Mouse (Mus musculus) splenic B cell, adult 2 months (primary cell): Measurements from ENCODE around the gene Qprt.
A peak's percentile ranks its signal among the peaks of the same experiment; 100 is the strongest.

Experiments
- DNase-seq: peaks from one replicate; pipeline ENCODE4 v3.0.0-alpha.2; 2011; ENCODE audit warnings: low read depth, low spot score
- H3K27me3 ChIP-seq: 2 replicates; pipeline ENCODE4 v1.6.1; 2012; ENCODE audit warnings: mild to moderate bottlenecking, low read length, moderate library complexity, mixed read lengths; ENCODE audit not compliant: control insufficient read depth, poor library complexity, insufficient read depth, severe bottlenecking
- H3K36me3 ChIP-seq: 2 replicates; pipeline ENCODE4 v1.6.1; 2012; ENCODE audit warnings: mild to moderate bottlenecking, low read length, moderate library complexity, mixed read lengths; ENCODE audit not compliant: control insufficient read depth, poor library complexity, insufficient read depth, severe bottlenecking

The Qprt gene

DNA sequence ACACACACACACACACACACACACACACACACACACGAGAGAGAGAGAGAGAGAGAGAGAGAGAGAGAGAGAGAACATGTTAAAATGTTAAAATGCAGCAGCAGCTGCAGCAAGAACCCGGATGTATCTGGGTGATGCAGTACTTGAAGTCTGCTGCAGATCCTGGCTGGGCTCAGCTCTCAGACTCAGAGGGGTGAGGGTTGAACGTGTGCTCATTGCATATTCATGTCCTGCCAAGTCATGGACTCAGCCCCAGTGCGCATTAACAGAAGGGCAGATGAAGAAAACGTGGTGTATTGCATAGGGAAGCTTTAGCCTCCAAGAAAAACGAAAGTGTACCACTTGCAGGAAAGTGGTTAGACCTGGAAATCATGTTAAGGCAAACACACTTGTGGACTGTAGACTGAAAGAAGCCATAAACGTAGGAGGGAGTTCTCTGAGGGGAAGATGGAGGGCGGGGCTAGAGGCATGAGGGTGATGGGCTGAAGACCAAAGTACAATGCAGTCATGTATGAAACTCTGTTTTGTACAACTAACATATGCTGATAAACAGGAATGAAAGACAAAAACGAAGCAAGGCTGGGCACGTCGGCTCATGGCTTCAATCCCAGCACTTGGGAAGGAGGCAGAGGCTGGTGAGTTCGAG is 8.3 kb downstream of the Qprt start:
- Histone ChIP-seq H3K27me3 (no peaks in the 10 kb centered on the region), H3K36me3 (no peaks in the 10 kb centered on the region)
- DNase-seq = peak; percentile 38

DNA sequence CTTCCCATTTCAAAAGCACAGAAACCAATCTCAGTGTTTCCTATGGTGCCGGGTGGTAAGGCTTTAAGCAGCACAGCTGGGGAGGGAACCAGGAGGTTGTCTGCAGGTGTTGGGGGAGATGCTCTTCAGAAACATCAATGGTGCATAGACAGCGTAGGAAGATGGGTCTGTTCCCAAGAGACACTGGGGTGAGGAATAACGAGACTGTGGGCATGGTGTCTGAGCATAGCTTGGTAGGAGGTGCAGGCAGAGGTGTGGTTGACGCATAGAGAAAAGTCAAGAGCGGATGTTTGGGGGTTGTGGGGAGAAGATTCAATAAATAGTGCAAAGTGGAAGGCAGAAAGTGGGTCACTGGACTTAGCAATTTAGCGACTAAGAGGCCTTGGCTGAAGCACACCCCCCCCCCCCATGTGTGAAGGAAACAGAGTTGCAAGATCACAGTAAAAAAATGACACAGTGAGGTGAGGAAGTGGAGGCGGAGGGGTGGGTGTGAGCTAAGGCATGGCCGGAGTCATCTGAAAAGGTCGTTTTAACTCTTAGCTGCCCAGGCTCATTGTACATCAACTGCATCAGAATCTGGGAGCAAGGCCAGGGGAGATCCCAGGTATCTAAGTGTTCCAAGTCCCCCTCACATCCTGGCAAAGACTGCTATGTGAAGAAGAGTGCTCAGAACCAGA is 9.0 kb downstream of the Qprt start:
- H3K27me3 ChIP-seq = no peaks in the 10 kb centered on the region
- peak; percentile 50 for DNase-seq
- no peaks in the 10 kb centered on the region for H3K36me3 ChIP-seq

DNA sequence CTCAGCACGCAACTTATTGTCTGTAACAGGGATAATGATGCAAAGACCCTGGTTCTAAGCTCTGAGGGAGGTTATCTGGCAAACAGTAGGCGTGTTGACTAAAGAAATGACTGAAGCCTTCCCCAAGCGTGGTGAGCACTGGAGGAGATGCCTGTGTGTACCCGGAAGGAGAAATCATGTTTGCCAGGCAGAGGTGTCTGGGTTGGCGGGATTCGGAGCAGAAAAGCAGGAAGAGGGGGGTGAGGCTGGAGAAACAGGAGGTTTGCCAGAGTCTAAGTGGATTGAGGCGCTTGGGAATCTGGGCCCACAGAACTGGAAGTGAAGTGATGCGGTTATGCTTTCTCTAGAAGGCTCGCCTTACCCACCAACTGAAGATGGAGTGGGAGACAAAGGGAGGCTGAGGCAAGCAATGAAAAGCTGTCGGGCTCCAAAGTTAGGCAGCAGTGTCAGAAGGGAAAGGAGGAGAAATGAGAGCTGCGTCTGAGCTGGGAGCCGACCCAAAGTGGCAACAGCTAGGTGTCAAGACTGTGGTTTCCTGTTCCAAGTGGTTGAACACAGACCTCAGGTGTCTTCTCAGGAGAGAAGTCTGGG is 9.7 kb downstream of the Qprt start:
- Histone ChIP-seq H3K36me3 (no peaks in the 10 kb centered on the region), H3K27me3 (no peaks in the 10 kb centered on the region)
- no peak for DNase-seq

DNA sequence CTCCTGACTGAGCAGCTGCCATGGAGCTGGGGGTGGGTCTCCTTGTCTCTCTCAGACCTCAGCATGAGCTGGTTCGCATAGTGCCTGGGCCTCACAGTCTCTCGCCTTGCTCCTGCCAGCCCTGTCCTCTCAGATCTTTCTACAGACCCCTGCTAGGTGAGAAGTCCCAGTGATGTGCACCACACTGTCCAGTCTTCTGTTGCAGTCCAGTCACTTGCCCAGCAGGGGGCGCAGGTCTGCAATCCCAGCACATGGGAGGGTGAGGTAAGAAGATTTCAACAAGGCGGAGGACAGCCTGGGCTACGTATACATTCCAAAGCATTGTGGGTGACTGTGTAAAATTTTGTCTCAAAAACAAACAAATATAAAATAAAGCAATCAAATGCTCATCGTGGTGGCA is 10.6 kb downstream of the Qprt start:
- no peaks in the 10 kb centered on the region for H3K27me3 ChIP-seq
- H3K36me3 ChIP-seq = no peaks in the 10 kb centered on the region
- DNase-seq = peak; percentile 87

DNA sequence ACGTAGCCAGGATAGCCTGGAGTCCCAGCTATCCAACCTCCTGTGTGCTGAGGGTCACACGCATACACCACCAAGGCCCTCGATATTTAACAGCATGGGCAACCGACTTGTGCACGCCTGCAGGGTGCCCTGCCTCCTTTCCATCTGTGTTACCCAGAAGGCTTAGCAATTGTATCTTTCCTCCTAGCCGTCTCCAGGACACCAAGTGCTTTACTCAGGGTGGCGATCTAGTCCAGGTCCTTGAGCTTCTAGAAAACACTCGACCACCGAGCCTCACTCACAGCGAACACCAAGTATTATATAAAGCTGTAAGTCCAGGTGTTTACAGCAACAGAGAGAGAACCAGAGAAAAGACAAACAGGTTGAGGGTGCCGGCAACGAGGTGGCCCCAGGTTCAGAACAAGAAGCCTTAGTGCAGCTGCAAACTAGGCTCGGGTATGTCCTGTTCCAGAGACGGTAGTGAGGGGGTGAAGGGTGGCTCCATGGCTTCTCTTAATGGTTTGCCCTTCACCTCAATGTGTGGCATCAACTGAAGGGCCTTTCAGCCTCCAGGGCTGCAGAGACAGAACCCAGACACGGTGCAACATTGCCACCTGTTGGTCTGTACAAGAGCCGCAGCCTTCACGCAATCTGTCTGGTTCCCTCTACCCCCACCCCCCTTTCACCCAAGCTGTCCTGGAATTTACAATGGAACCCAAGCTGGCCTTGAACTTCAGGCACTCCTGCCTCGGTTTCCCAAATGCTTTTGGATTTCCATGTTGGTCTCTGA is 11.6 kb downstream of the Qprt start:
- Histone ChIP-seq H3K36me3 (no peaks in the 10 kb centered on the region), H3K27me3 (no peaks in the 10 kb centered on the region)
- DNase-seq = peak; percentile 89

DNA sequence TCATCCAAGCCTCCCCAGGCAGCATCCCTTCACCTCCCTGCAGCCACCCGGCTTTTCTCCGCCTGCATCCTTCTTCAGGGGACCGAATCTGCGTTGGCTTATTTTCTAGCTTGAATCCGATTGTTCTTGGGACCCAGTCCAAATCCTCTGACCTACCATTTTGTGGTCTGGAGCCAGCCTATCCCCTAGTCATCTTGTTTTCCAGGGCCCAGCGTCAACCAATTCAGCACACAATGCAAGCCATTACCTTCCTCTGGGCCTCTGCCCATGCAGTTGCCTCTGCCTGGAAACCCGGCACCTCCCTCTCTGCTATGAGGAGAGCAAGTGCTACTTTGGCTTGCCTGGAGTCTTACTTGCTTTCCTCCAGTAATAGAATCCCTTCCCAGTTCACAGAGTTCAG is 16.5 kb downstream of the Qprt start:
- Histone ChIP-seq H3K27me3 (no peaks in the 10 kb centered on the region), H3K36me3 (no peaks in the 10 kb centered on the region)
- no peak for DNase-seq

DNA sequence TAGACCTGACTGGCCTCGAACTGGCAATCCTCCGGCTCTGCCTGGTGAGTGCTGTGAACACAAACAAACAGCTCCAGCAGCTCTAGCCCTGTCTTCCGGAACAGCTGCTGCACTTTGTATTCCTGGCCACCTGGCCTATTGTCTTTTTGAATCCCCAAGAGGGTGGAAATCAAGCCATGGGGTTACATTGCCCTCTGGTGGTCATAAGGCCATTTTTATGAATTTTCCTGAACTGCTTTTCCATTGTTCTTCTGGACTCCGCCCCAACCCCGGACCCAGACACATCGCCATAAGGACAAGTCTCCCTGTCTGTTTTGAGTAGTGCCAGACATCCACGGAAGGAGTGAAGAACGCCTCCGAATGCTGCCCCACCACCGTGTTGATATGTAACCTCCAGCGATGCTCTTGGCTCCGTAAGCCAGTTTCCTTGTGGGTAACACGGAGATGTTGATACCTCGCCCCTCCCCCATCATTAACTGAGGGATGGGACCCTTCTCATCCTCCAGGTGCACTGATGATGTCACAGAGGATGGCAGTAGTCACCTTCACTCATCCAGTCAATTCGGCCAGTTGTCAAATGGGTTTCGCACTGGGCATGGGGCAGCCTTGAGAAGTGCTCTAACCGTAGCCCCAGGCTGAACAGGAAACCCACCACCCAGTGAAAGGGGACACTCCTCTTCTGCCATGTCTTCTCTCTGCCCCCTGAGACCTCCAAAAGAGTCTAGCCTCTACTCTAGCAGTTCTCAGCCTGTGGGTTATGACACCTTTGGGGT is 17.3 kb downstream of the Qprt start:
- peak; percentile 91 for DNase-seq
- Histone ChIP-seq H3K27me3 (no peaks in the 10 kb centered on the region), H3K36me3 (no peaks in the 10 kb centered on the region)

DNA sequence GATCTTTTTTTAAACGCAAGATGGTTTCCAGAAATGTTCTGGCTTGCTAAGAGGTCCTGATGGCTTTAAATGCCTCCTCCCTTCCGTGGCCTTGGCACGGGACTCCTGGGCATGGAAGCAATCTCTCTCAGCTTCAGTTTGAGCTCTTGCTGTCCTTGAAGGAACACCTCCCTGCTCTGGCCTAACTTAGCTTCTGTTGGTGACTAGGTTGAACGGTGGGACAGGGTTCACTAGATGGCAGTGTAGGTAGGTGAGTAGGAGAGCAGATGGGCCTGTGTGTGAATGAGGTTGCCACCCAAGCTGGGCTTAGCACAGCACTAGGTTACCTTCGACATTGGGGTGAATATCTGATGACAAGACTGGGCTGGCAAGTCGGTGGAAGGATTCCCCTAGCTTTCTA is 18.1 kb downstream of the Qprt start:
- peak; percentile 74 for DNase-seq
- H3K27me3 ChIP-seq = no peaks in the 10 kb centered on the region
- no peaks in the 10 kb centered on the region for H3K36me3 ChIP-seq

DNA sequence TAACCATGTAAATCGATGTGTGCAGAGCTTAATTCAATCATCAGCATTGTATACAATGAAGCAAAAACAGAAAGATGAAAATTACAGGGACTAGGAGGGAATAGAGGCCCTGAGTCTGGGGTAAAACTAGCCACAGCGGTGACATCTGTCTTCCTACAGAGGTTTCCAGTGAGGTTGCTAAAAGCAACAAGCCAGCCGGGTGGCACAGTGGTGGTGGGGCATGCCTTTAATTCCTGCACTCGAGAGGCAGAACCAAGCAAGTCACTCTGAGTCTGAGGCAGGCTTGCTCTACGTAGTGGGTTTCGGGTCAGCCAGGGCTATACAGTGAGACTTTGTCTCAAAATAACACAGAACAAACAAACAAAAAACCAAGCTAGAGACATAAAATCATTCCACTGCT is 19.9 kb downstream of the Qprt start:
- no peak for DNase-seq
- Histone ChIP-seq H3K36me3 (0 out of 2 replicates have a peak, but pooled peaks cover 1% of the 10 kb centered on the region), H3K27me3 (no peaks in the 10 kb centered on the region)

DNA sequence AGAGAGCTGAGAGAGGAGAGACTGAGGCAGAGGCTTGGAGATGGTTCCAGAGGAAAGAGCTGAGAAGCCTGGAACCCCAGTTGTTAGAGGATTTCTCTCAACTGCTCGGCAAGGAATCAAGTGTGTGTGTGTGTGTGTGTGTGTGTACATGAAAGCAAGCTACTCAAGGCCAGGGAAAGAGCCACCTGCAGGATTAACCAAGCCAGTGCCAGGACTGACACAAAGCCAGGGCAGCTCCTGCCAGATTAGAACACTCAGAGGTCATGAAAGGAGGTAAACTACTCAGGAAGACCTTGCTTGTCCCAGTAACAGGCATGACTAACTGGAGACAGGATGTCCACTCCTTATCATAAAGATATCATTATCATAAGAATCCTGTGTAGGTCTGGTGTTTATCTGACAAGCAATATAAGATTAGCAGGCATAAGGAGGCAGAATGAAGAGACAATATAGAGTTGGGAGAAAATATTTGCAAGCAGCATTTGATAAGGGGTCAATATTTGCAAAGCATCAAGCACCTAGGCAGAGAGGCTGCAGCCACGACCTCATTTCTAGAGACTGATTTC is 20.5 kb downstream of the Qprt start:
- 0 out of 2 replicates have a peak, but pooled peaks cover 1% of the 10 kb centered on the region for H3K36me3 ChIP-seq
- no peak for DNase-seq
- H3K27me3 ChIP-seq = no peaks in the 10 kb centered on the region

DNA sequence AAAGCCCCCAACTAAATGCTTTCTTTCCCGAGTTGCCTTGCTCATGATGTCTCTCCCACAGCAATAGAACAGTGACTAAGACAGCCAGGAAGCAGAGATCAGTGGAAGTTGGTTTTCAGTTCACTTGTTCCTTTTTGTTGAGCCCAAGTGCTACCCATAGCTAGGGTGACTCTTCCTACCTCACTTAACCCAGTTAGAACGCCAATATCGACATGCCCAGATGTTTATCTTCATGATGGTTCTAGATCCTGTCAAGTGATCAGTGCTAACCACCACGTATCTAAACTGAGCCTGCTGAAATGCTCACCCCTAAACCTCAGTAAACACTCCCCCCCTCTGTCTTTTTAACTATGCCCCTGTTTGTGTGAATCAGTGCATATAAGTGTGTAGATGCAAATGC is 22.5 kb downstream of the Qprt start:
- peaks cover 4% of the 10 kb centered on the region for H3K36me3 ChIP-seq
- DNase-seq = no peak

DNA sequence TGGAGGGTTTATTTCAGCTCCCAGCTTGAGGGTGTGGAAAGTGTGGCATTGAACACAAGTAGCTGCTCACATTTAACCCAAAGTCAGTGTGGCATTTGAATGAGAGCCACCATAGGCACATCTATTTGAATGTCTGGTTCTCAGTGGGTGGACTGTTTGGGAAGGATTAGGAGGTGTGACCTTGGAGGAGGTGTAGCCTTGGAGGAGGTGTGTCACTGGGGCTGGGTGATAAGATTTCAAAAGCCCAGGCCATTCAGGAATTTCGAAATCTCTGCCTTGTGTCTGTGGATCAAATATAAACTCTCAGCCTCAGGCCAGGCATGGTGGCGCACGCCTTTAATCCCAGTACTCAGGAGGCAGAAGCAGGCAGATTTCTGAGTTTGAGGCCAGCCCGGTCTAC is 23.1 kb downstream of the Qprt start:
- Histone ChIP-seq H3K36me3 (peaks cover 5% of the 10 kb centered on the region), H3K27me3 (no peaks in the 10 kb centered on the region)
- DNase-seq = no peak

More for the DNA sequence above, 22.5 kb downstream of the Qprt start:
- no peaks in the 10 kb centered on the region for H3K27me3 ChIP-seq

DNA sequence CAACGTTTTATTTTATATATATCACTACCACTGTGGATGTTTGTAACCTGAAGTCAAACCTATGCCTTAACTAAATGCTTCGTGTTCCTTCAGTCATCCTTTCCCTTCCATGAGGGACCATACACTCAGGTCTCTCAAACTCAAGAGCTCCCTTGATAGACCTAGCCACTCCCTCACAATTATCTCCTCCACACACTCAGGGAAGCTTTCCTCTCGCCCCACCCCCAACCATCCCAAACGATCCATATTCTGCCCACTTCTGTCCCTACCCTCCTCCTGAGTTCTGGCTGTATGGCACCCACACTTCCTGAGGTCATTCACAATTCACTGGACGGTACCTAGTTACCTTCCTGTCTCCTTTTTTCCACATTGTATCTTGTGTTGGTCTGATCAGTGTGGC is 23.5 kb downstream of the Qprt start:
- Histone ChIP-seq H3K36me3 (peaks cover 5% of the 10 kb centered on the region), H3K27me3 (no peaks in the 10 kb centered on the region)
- DNase-seq = no peak

DNA sequence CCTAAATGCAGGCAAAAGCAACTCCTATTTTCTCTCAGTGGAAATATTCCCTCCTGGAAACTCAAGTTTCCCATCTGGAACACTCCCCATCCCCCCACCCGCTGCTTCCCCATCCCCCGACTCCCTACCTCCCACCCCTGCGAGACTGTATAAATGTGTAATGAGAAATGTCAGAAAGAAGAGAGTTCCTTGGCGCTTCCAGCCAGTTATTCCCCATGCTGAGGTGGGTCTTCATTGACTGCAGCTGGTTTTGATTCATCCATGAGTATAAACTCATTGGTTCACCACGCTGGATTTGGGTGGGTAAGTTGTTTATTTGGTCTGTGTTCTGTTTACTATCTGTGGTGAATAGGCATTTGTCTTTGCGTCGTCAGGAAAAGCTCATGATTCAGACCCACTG is 25.6 kb downstream of the Qprt start:
- DNase-seq = no peak
- Histone ChIP-seq H3K36me3 (peaks cover 5% of the 10 kb centered on the region), H3K27me3 (no peaks in the 10 kb centered on the region)
